Mouse (Mus musculus) regulatory T cell (primary cell): ENCODE measurements around the gene Kctd4.

Experiments used
- in situ Hi-C: fragments of 300-600 bp; cut with MboI, MseI; formaldehyde crosslinking; loops from one replicate; pipeline ENCODE4 v1.15.1; 2025; ENCODE audit warnings: high pct_unique_total_duplicates

Kctd4 gene

GRCm38 (mm10) chr14:75989168-75989567, 34.4 kb downstream of the Kctd4 start:
- in situ Hi-C loops = no loop called here

DNA sequence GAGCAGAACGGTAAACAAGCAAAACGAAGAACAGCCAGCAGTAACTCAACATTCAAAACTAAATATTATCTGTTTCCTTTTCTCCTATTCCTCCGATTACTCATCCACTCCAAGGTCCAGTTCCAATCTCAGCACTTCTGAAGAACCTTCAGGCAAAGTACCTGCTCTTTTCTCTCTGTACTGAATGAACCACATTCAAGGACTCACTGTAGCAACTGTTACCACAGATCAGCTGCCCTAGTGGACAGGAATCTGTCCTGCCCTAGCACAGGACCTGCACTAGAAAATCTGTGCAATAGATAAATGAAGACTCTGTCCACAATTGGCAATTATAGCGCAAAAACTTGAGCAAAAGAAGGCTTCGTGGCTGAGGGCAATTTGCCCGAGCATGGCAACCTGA, 36.1 kb downstream of the Kctd4 start:
- in situ Hi-C loops = no loop called here

- in situ Hi-C loops = no loop called here
Measured at GRCm38 (mm10) chr14:75992371-75992770, 37.6 kb downstream of the Kctd4 start.

- in situ Hi-C loops = no loop called here
Measured at GRCm38 (mm10) chr14:75998082-75998481, 43.3 kb downstream of the Kctd4 start.

DNA sequence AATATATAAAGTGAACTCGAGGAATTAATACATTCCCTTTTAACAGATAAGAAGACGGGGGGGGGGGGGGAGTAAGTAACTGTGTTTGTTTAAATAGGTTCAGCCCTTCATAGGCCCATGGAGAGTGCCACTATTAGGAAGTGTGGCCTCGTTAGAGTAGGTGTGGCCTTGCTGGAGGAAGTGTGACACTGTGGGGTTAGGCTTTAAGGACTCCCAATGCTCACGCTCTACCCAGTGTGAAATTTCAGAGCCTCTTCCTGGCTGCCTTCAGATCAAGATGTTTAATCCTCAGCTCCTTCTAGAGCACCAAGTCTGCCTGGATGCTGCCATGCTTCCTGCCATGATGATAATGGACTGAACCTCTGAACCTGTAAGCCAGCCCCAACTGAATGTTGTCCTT, 47.0 kb downstream of the Kctd4 start:
- in situ Hi-C loops = no loop called here

DNA sequence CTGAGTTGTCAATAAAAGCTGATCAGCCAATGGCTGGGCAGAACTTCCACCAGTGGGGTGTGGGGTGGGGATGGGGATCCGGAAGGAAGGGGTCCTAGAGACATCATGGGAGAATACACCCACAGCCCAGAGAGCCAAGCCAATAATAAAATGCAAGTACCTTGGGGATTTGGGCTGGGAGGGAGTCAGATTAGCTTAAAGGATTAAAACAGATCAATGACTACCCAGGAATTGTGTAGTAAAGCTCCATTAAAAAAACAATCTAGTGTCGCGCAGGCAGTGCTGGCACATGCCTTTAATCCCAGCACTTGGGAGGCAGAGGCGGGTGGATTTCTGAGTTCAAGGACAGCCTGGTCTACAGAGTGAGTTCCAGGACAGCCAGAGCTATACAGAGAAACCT, 50.2 kb downstream of the Kctd4 start:
- in situ Hi-C loops = no loop called here

DNA sequence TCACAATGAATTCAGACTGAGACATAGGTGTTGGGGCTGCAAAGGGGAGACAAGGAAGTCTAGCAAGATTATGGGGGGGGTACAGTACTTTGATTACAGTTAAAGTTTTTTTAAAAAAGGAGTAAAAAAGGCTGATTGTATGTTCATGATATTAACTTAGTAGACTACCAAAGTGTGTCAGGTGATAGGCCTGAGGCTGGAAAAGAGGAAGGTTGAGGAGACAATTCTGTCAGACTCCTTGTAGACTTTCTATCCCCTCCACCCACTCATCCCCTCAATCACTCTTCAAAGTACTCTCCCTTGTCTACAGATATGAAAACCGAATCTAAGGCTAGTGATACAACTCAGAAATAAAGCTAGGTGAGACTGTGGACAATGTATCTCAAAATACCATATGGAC, 53.4 kb downstream of the Kctd4 start:
- in situ Hi-C loops = no loop called here

DNA sequence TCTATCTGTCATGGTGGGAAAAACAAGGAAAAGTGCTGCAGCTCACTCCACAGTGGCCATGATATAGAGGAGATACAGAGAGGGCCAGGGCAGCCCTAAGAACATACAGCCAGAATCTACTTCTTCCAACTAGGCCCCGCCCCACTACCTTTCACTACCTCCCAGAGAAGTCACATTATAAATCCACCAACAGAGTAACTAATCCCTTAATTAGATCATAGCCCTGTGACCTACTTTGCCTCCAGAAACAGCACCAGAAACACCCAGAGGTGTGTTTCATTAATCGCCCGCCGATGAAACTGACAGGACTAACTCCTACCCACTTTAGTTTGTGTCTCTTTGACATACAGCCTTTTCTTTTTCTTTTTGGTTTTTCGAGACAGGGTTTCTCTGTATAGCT, 54.4 kb downstream of the Kctd4 start:
- in situ Hi-C loops = no loop called here

GRCm38 (mm10) chr14:76010102-76011061, 55.6 kb downstream of the Kctd4 start, which contains the start of gene Gtf2f2:
Gene Gtf2f2 (minus strand): TSS chr14:76010865.
- in situ Hi-C loops = no loop called here

DNA sequence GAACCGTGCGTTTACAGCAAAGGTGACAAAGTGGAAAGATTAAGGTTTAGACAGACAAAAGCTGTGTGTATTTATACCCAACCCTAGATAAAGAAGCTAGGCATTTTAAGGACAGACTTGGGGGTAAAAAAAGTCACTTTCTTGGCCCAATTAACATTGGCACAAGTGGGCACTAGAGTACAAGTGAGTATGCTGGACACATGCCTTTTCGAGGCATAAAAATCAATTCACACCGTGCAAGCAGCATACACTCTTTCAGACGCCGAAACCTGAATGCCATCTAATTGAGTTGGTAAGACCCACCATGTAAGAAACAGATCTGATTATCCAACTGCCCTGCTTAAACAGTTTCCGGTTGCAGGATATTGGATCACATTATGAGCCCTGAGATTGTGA, 56.3 kb downstream of the Kctd4 start:
- in situ Hi-C loops = no loop called here

DNA sequence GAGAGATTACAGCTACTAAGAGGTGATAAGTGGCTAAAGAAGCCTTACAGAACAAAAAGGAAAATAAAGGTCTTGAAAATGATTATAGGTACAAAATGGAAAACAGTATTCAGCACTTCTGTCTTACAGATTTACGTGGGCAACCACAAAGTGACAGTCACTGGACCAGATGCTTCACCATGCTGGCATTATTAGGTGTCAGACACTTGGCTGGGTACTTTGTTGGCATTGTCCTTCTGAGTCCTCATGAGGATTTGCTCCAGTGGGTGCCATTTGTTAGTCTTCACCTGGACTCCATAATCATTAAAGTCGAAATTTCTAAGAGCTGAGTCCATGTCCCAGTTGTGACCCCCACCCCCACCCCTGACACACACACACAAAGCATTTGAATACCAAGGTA, 59.5 kb downstream of the Kctd4 start:
- in situ Hi-C loops = no loop called here
